In the genomic region with DNA sequence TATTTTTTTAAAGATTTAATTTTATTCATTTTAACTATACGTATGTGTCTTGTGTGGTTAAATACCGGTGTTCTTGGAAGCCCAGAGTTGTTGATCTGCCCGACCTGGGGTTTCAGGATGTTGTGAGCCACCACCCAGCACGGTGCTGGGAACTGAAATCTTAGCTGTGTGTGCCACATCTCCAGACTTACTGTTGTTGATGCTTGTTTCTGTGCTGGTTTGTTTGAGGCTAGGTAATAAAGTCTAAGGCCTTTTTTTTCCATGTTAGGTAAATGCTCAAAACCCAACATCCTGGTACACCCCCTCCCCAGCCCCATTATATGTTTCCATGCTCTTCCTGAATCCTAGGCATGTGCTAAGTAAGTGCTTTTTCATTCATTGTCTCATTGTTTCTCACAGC, we compare ENCODE assay signal across 8 mouse cellular contexts. TPM values are rescaled to one million over a fixed set of nuclear protein-coding genes. Genes with fewer than 3 reads are reported as not detected.
DNase-seq lines count a peak whose midpoint lies in the region; ATAC-seq and TF ChIP-seq lines count a peak whose summit lies in the region.

No protein-coding gene starts in this region.

- H3K36me3 ChIP-seq in erythroblast, embryonic 14.5 days (ENCODE audit: control insufficient read depth), result no peaks in the 10 kb centered on the region
- H3K36me3 ChIP-seq in forebrain, postnatal 0 days (ENCODE audit: insufficient read depth), result no peaks in the 10 kb centered on the region
- no peaks in the 10 kb centered on the region for H3K36me3 ChIP-seq in liver, embryonic 15.5 days (replicated peaks)

- no peak for TF ChIP-seq CTCF in forebrain, postnatal 0 days (IDR thresholded peaks at IDR 0.05; ENCODE audit: low read depth)

- no peaks in the 10 kb centered on the region for H3K27me3 ChIP-seq in erythroblast, embryonic 14.5 days (ENCODE audit: control insufficient read depth)
- no peaks in the 10 kb centered on the region for H3K27me3 ChIP-seq in forebrain, postnatal 0 days (ENCODE audit: insufficient read depth, low read length)
- no peaks in the 10 kb centered on the region for H3K27me3 ChIP-seq in liver, embryonic 15.5 days

- DNase-seq in CD4-positive helper T cell, adult 2 months (ENCODE audit: low read depth, low spot score), result peak; percentile 34
- no peak for DNase-seq in forebrain, postnatal 0 days
- DNase-seq in thymus, adult 18-20 months, result no peak
- DNase-seq in left cerebral cortex, postnatal 4 days, result no peak

- intact Hi-C loops in left cerebral cortex, postnatal 4 days (cut with DNase I), result no loop called here

- WGBS in forebrain, postnatal 0 days, result 54% methylated on average over 4 of the region's 4 CpGs
- 55% methylated on average over 4 of the region's 4 CpGs for WGBS in liver, embryonic 15.5 days (ENCODE audit: insufficient replicate concordance)

- H3K4me1 ChIP-seq in erythroblast, embryonic 14.5 days (ENCODE audit: control insufficient read depth), result peaks cover 31% of the 10 kb centered on the region
- H3K4me1 ChIP-seq in forebrain, postnatal 0 days (ENCODE audit: insufficient read depth), result 0 out of 2 replicates have a peak, but pooled peaks cover 4% of the 10 kb centered on the region
- peaks cover 27% of the 10 kb centered on the region for H3K4me1 ChIP-seq in liver, embryonic 15.5 days (replicated peaks)

- H3K27ac ChIP-seq in forebrain, postnatal 0 days (ENCODE audit: low read depth, low read length), result peak overlapping the region; percentile 74; the same call in 1 of the 2 replicates
- peak overlapping the region; percentile 88; the same call in 1 of the 2 replicates for H3K27ac ChIP-seq in liver, embryonic 15.5 days (replicated peaks)

- 0 out of 2 replicates have a peak overlapping the region, but pooled peaks have one; percentile 43 for H3K9ac ChIP-seq in forebrain, postnatal 0 days
- peak overlapping the region; percentile 93; the same call in 1 of the 2 replicates for H3K9ac ChIP-seq in liver, embryonic 15.5 days

- H3K4me3 ChIP-seq in erythroblast, embryonic 14.5 days (replicated peaks), result peak overlapping the region; percentile 92
- peak overlapping the region; percentile 95; the same call in 1 of the 2 replicates for H3K4me3 ChIP-seq in forebrain, postnatal 0 days (ENCODE audit: low read depth, low read length)
- H3K4me3 ChIP-seq in liver, embryonic 15.5 days (replicated peaks), result peak overlapping the region; percentile 90

- ATAC-seq in erythroblast, adult 5-6 weeks (replicated peaks; ENCODE audit: low FRiP score, poor library complexity, severe bottlenecking), result no peak
- ATAC-seq in forebrain, postnatal 0 days, result no peak
- no peak for ATAC-seq in liver, embryonic 15.5 days (ENCODE audit: insufficient read depth)
- ATAC-seq in frontal cortex, adult (ENCODE audit: low TSS enrichment), result no peak

- no peaks in the 10 kb centered on the region for H3K9me3 ChIP-seq in erythroblast, embryonic 14.5 days (ENCODE audit: control insufficient read depth, low read length)
- no peaks in the 10 kb centered on the region for H3K9me3 ChIP-seq in forebrain, postnatal 0 days (ENCODE audit: low read length)
- no peaks in the 10 kb centered on the region for H3K9me3 ChIP-seq in liver, embryonic 15.5 days (replicated peaks)

- H3K4me2 ChIP-seq in forebrain, postnatal 0 days (ENCODE audit: low read depth), result peak overlapping the region; percentile 78
- H3K4me2 ChIP-seq in liver, embryonic 15.5 days, result peak overlapping the region; percentile 94

RNA-seq across cellular contexts. Expression of gene P4ha1, which starts 0.8 kb away (rescaled TPM):
- polyA plus RNA-seq in erythroblast, embryonic 14.5 days (2012), result 0.13 and 0.25 TPM in 2 replicates
- 3.5 and 6.9 TPM in 2 replicates for total RNA-seq in erythroblast, adult 5-6 weeks (2015; ENCODE audit: low replicate concordance)
- total RNA-seq in erythroblast, adult 5-6 weeks (2017; ENCODE audit: low replicate concordance), result 7.7 and 12.3 TPM in 2 replicates
- total RNA-seq in forebrain, postnatal 0 days (2014; rRNA removed), result 26.7 and 29.3 TPM in 2 replicates
- polyA plus RNA-seq in forebrain, postnatal 0 days (2015; fragmentation: Nextera tagmentation; extraction: Ambion mirVana), result 12.4 and 13.4 TPM in 2 replicates
- polyA plus RNA-seq in liver, embryonic 15.5 days (2015; fragmentation: Nextera tagmentation; extraction: Ambion mirVana), result 13.6 and 14.8 TPM in 2 replicates
- 10 to 100 TPM; 21.1 to 21.8 TPM for total RNA-seq in left cerebral cortex, postnatal 4 days (2021)
